Mouse (Mus musculus) kidney, postnatal 0 days (tissue): ENCODE data around the gene Ctnnd2. TPM values are rescaled to one million over a fixed set of nuclear protein-coding genes. Genes with fewer than 3 reads are reported as not detected.

Experiments used
- ATAC-seq: fragments of 200-750 bp; cut with Nextera tagmentation; replicated peaks from 2 replicates; pipeline ENCODE4 v1.8.0; 2017; ENCODE audit warnings: low read depth, moderate number of reproducible peaks, moderate TSS enrichment, moderate library complexity; ENCODE audit not compliant: low FRiP score
- DNase-seq: peaks from one replicate; pipeline ENCODE4 v3.0.0-alpha.2; 2016; ENCODE audit warnings: low spot score
- H3K27ac ChIP-seq: fragments of 300-500 bp; sonication (generic); 2 replicates; pipeline ENCODE4 v1.5.1; 2014; ENCODE audit warnings: mild to moderate bottlenecking
- H3K27me3 ChIP-seq: fragments of 300-500 bp; sonication (generic); 2 replicates; pipeline ENCODE4 v1.6.1; 2014; ENCODE audit warnings: low read length, mixed read lengths; ENCODE audit not compliant: insufficient read depth
- H3K36me3 ChIP-seq: fragments of 300-500 bp; sonication (generic); 2 replicates; pipeline ENCODE4 v1.6.1; 2014; ENCODE audit warnings: low read length, mixed read lengths; ENCODE audit not compliant: insufficient read depth
- H3K4me1 ChIP-seq: fragments of 300-500 bp; sonication (generic); replicated peaks from 2 replicates; pipeline ENCODE4 v1.6.1; 2014; ENCODE audit warnings: antibody characterized with exemption, low read length, mixed read lengths; ENCODE audit not compliant: insufficient read depth
- H3K4me2 ChIP-seq: fragments of 300-500 bp; sonication (generic); 2 replicates; pipeline ENCODE4 v1.6.1; 2014; ENCODE audit warnings: mild to moderate bottlenecking, low read length, moderate library complexity, mixed read lengths
- H3K4me3 ChIP-seq: fragments of 300-500 bp; sonication (generic); replicated peaks from 2 replicates; pipeline ENCODE4 v1.5.1; 2014; ENCODE audit warnings: low read depth, low read length
- H3K9ac ChIP-seq: fragments of 300-500 bp; sonication (generic); 2 replicates; pipeline ENCODE4 v1.6.1; 2014; ENCODE audit warnings: low read depth, low read length
- H3K9me3 ChIP-seq: fragments of 300-500 bp; sonication (generic); replicated peaks from 2 replicates; pipeline ENCODE4 v1.6.1; 2016; ENCODE audit warnings: low read length, inconsistent platforms, mixed read lengths
- CTCF ChIP-seq: IDR thresholded peaks from 2 replicates; pipeline ENCODE4 v1.5.1; 2016; ENCODE audit warnings: antibody characterized with exemption, low read depth, mild to moderate bottlenecking, moderate library complexity
- WGBS: fragments of 180-500 bp; shearing (Covaris S2); extraction: QIAGEN DNeasy Blood & Tissue Kit; methylation state at CpG from one replicate; pipeline ENCODE4 v1.1.7; 2014; 5-methylcytosine and 5-hydroxymethylcytosine counted together
- polyA plus RNA-seq: library from polyadenylated mRNA; unstranded; fragments of >200 nt; fragmentation: Nextera tagmentation; extraction: Ambion mirVana; gene quantifications from 2 replicates; pipeline ENCODE4 v1.2.1, GENCODE M21; 2015

The Ctnnd2 gene
- polyA plus RNA-seq, 1 experiment from 2014 or later: 2.8 TPM

GRCm38 (mm10) chr15:30191931-30192668 is 19.7 kb downstream of the Ctnnd2 start:
- Histone ChIP-seq H3K9me3 (no peaks in the 10 kb centered on the region), H3K9ac (no peak overlapping the region), H3K4me3 (no peak overlapping the region), H3K4me2 (no peak overlapping the region), H3K36me3 (no peaks in the 10 kb centered on the region), H3K27me3 (no peaks in the 10 kb centered on the region), H3K4me1 (no peaks in the 10 kb centered on the region), H3K27ac (no peak overlapping the region)
- no peak for TF ChIP-seq CTCF
- ATAC-seq: no peak
- WGBS: 72% methylated on average over 5 of the region's 5 CpGs
- no peak for DNase-seq

- Histone ChIP-seq H3K9ac (no peak overlapping the region), H3K27me3 (no peaks in the 10 kb centered on the region), H3K4me3 (no peak overlapping the region), H3K4me2 (no peak overlapping the region), H3K9me3 (no peaks in the 10 kb centered on the region), H3K4me1 (no peaks in the 10 kb centered on the region), H3K36me3 (no peaks in the 10 kb centered on the region), H3K27ac (no peak overlapping the region)
- DNase-seq (no peak), ATAC-seq (no peak)
- no peak for TF ChIP-seq CTCF
- WGBS: 80% methylated on average over 3 of the region's 3 CpGs
Observed at GRCm38 (mm10) chr15:30198429-30198828, 26.0 kb downstream of the Ctnnd2 start.

GRCm38 (mm10) chr15:30199785-30200184 is 27.4 kb downstream of the Ctnnd2 start:
- no peak for DNase-seq
- Histone ChIP-seq H3K4me1 (no peaks in the 10 kb centered on the region), H3K4me2 (no peak overlapping the region), H3K9me3 (no peaks in the 10 kb centered on the region), H3K27me3 (no peaks in the 10 kb centered on the region), H3K9ac (no peak overlapping the region), H3K27ac (no peak overlapping the region), H3K4me3 (no peak overlapping the region), H3K36me3 (no peaks in the 10 kb centered on the region)
- no peak for TF ChIP-seq CTCF
- 88% methylated on average over 1 of the region's 1 CpGs for WGBS
- no peak for ATAC-seq

GRCm38 (mm10) chr15:30201211-30201610 is 28.8 kb downstream of the Ctnnd2 start:
- H3K9me3 ChIP-seq: no peaks in the 10 kb centered on the region

GRCm38 (mm10) chr15:30201617-30202016 is 29.2 kb downstream of the Ctnnd2 start:
- TF ChIP-seq CTCF: no peak
- Histone ChIP-seq H3K4me1 (no peaks in the 10 kb centered on the region), H3K9ac (no peak overlapping the region), H3K9me3 (no peaks in the 10 kb centered on the region), H3K4me2 (no peak overlapping the region), H3K4me3 (no peak overlapping the region), H3K27ac (no peak overlapping the region), H3K36me3 (no peaks in the 10 kb centered on the region), H3K27me3 (no peaks in the 10 kb centered on the region)
- no peak for ATAC-seq
- 95% methylated on average over 3 of the region's 3 CpGs for WGBS
- DNase-seq: no peak

More at GRCm38 (mm10) chr15:30201211-30201610, 28.8 kb downstream of the Ctnnd2 start:
- H3K27me3 ChIP-seq: no peaks in the 10 kb centered on the region
- WGBS: 89% methylated on average over 2 of the region's 2 CpGs
- no peak overlapping the region for H3K9ac ChIP-seq
- no peak overlapping the region for H3K4me3 ChIP-seq
- H3K4me1 ChIP-seq: no peaks in the 10 kb centered on the region
- H3K36me3 ChIP-seq: no peaks in the 10 kb centered on the region
- no peak overlapping the region for H3K27ac ChIP-seq
- no peak for DNase-seq
- no peak overlapping the region for H3K4me2 ChIP-seq
- ATAC-seq: no peak
- no peak for TF ChIP-seq CTCF

GRCm38 (mm10) chr15:30212746-30213145 is 40.4 kb downstream of the Ctnnd2 start:
- WGBS: 71% methylated on average over 5 of the region's 5 CpGs
- Histone ChIP-seq H3K4me3 (no peak overlapping the region), H3K27me3 (no peaks in the 10 kb centered on the region), H3K4me1 (no peaks in the 10 kb centered on the region), H3K36me3 (no peaks in the 10 kb centered on the region), H3K9ac (no peak overlapping the region), H3K4me2 (no peak overlapping the region), H3K27ac (no peak overlapping the region), H3K9me3 (no peaks in the 10 kb centered on the region)
- no peak for TF ChIP-seq CTCF
- ATAC-seq: no peak
- no peak for DNase-seq

- DNase-seq (no peak), ATAC-seq (no peak)
- H3K27me3 ChIP-seq: no peaks in the 10 kb centered on the region
- H3K36me3 ChIP-seq: no peaks in the 10 kb centered on the region
- 79% methylated on average over 4 of the region's 4 CpGs for WGBS
- H3K9me3 ChIP-seq: no peaks in the 10 kb centered on the region
- H3K4me2 ChIP-seq: no peak overlapping the region
- no peak overlapping the region for H3K4me3 ChIP-seq
- no peak overlapping the region for H3K27ac ChIP-seq
- TF ChIP-seq CTCF: no peak
- H3K9ac ChIP-seq: no peak overlapping the region
- no peaks in the 10 kb centered on the region for H3K4me1 ChIP-seq
Observed at GRCm38 (mm10) chr15:30215871-30216270, 43.5 kb downstream of the Ctnnd2 start.
